Mouse (Mus musculus) hindbrain, embryonic 15.5 days (tissue): Measurements from ENCODE around the gene Gsg1l. TPM values are rescaled to one million over a fixed set of nuclear protein-coding genes. Genes with fewer than 3 reads are reported as not detected.
A peak's percentile ranks its signal among the peaks of the same experiment; 100 is the strongest.

Experiments used
- ATAC-seq: fragments of 200-750 bp; cut with Nextera tagmentation; 2 replicates; pipeline ENCODE4 v1.8.0; 2017; ENCODE audit warnings: low read depth, moderate number of reproducible peaks, moderate TSS enrichment; ENCODE audit not compliant: low FRiP score
- H3K27ac ChIP-seq: fragments of 300-500 bp; sonication (generic); replicated peaks from 2 replicates; pipeline ENCODE4 v1.5.1; 2015; ENCODE audit warnings: mild to moderate bottlenecking, inconsistent platforms
- H3K27me3 ChIP-seq: fragments of 300-500 bp; sonication (generic); 2 replicates; pipeline ENCODE4 v1.6.1; 2015; ENCODE audit warnings: control low read depth, inconsistent platforms
- H3K36me3 ChIP-seq: fragments of 300-500 bp; sonication (generic); 2 replicates; pipeline ENCODE4 v1.6.1; 2015; ENCODE audit warnings: control low read depth, inconsistent platforms
- H3K4me1 ChIP-seq: fragments of 300-500 bp; sonication (generic); replicated peaks from 2 replicates; pipeline ENCODE4 v1.6.1; 2015; ENCODE audit warnings: control low read depth, inconsistent platforms
- H3K4me2 ChIP-seq: fragments of 300-500 bp; sonication (generic); 2 replicates; pipeline ENCODE4 v1.6.1; 2015; ENCODE audit warnings: moderate library complexity, mild to moderate bottlenecking, inconsistent platforms
- H3K4me3 ChIP-seq: fragments of 300-500 bp; sonication (generic); 2 replicates; pipeline ENCODE4 v1.5.1; 2015; ENCODE audit warnings: mild to moderate bottlenecking, inconsistent platforms
- H3K9ac ChIP-seq: fragments of 300-500 bp; sonication (generic); 2 replicates; pipeline ENCODE4 v1.6.1; 2015; ENCODE audit warnings: inconsistent platforms
- H3K9me3 ChIP-seq: fragments of 300-500 bp; sonication (generic); 2 replicates; pipeline ENCODE4 v1.6.1; 2016; ENCODE audit warnings: control low read depth, inconsistent platforms
- WGBS: fragments of 180-500 bp; shearing (Covaris S2); methylation state at CpG from one replicate; pipeline ENCODE4 v1.1.7; 2015; 5-methylcytosine and 5-hydroxymethylcytosine counted together
- polyA plus RNA-seq: library from polyadenylated mRNA; unstranded; fragments of >200 nt; fragmentation: Nextera tagmentation; extraction: Ambion mirVana; gene quantifications from 2 replicates; pipeline ENCODE4 v1.2.1, GENCODE M21; 2015

Gene Gsg1l
- polyA plus RNA-seq, 1 experiment from 2014 or later = 18.4 TPM

GRCm38 (mm10) chr7:125972174-125972672, 110.0 kb downstream of the Gsg1l start:
- H3K4me3 ChIP-seq = no peak overlapping the region
- no peak for ATAC-seq
- H3K27ac ChIP-seq = no peak overlapping the region
- peaks cover 14% of the 10 kb centered on the region for H3K4me1 ChIP-seq
- 51% methylated on average over 7 of the region's 7 CpGs for WGBS
- H3K9me3 ChIP-seq = no peaks in the 10 kb centered on the region
- H3K27me3 ChIP-seq = no peaks in the 10 kb centered on the region
- H3K36me3 ChIP-seq = no peaks in the 10 kb centered on the region
- no peak overlapping the region for H3K9ac ChIP-seq
- H3K4me2 ChIP-seq = no peak overlapping the region

- no peak overlapping the region for H3K9ac ChIP-seq
- H3K9me3 ChIP-seq = no peaks in the 10 kb centered on the region
- no peak overlapping the region for H3K4me3 ChIP-seq
- no peaks in the 10 kb centered on the region for H3K36me3 ChIP-seq
- ATAC-seq = no peak
- 77% methylated on average over 3 of the region's 3 CpGs for WGBS
- peaks cover 30% of the 10 kb centered on the region for H3K4me1 ChIP-seq
- no peak overlapping the region for H3K27ac ChIP-seq
- H3K4me2 ChIP-seq = no peak overlapping the region
- H3K27me3 ChIP-seq = no peaks in the 10 kb centered on the region
Observed at GRCm38 (mm10) chr7:125969076-125969475, 113.1 kb downstream of the Gsg1l start.

GRCm38 (mm10) chr7:125966402-125967261, 115.6 kb downstream of the Gsg1l start:
- Histone ChIP-seq H3K4me1 (peaks cover 16% of the 10 kb centered on the region), H3K27me3 (no peaks in the 10 kb centered on the region), H3K36me3 (no peaks in the 10 kb centered on the region), H3K4me2 (no peak overlapping the region), H3K9me3 (no peaks in the 10 kb centered on the region), H3K9ac (no peak overlapping the region), H3K27ac (0 out of 2 replicates have a peak overlapping the region, but pooled peaks have one; percentile 16), H3K4me3 (no peak overlapping the region)
- ATAC-seq = peak; percentile 34; the same call in 1 of the 2 replicates
- WGBS = 38% methylated on average over 16 of the region's 16 CpGs

GRCm38 (mm10) chr7:125964087-125964607, 118.1 kb downstream of the Gsg1l start:
- no peak overlapping the region for H3K27ac ChIP-seq
- H3K4me3 ChIP-seq = no peak overlapping the region
- WGBS = 63% methylated on average over 8 of the region's 8 CpGs
- H3K36me3 ChIP-seq = no peaks in the 10 kb centered on the region
- no peak overlapping the region for H3K9ac ChIP-seq
- ATAC-seq = no peak
- H3K4me2 ChIP-seq = no peak overlapping the region
- H3K27me3 ChIP-seq = no peaks in the 10 kb centered on the region
- H3K9me3 ChIP-seq = no peaks in the 10 kb centered on the region
- H3K4me1 ChIP-seq = peaks cover 15% of the 10 kb centered on the region

GRCm38 (mm10) chr7:125959294-125960048, 122.7 kb downstream of the Gsg1l start:
- Histone ChIP-seq H3K27me3 (no peaks in the 10 kb centered on the region), H3K36me3 (no peaks in the 10 kb centered on the region), H3K4me3 (no peak overlapping the region), H3K9me3 (no peaks in the 10 kb centered on the region), H3K9ac (no peak overlapping the region), H3K4me2 (no peak overlapping the region), H3K27ac (no peak overlapping the region), H3K4me1 (peaks cover 16% of the 10 kb centered on the region)
- WGBS = 60% methylated on average over 16 of the region's 18 CpGs
- no peak for ATAC-seq

- no peak overlapping the region for H3K4me2 ChIP-seq
- H3K9me3 ChIP-seq = no peaks in the 10 kb centered on the region
- H3K36me3 ChIP-seq = no peaks in the 10 kb centered on the region
- H3K4me3 ChIP-seq = no peak overlapping the region
- ATAC-seq = no peak
- WGBS = 93% methylated on average over 5 of the region's 5 CpGs
- no peak overlapping the region for H3K27ac ChIP-seq
- H3K9ac ChIP-seq = no peak overlapping the region
- peaks cover 22% of the 10 kb centered on the region for H3K4me1 ChIP-seq
- no peaks in the 10 kb centered on the region for H3K27me3 ChIP-seq
Observed at GRCm38 (mm10) chr7:125958856-125959255, 123.4 kb downstream of the Gsg1l start.

GRCm38 (mm10) chr7:125954994-125955393, 127.2 kb downstream of the Gsg1l start:
- no peaks in the 10 kb centered on the region for H3K36me3 ChIP-seq
- H3K27me3 ChIP-seq = no peaks in the 10 kb centered on the region
- no peaks in the 10 kb centered on the region for H3K9me3 ChIP-seq
- WGBS = 38% methylated on average over 5 of the region's 5 CpGs
- H3K4me3 ChIP-seq = no peak overlapping the region
- peaks cover 26% of the 10 kb centered on the region for H3K4me1 ChIP-seq
- H3K9ac ChIP-seq = no peak overlapping the region
- peak overlapping the region; percentile 22; the same call in 1 of the 2 replicates for H3K27ac ChIP-seq
- no peak for ATAC-seq
- no peak overlapping the region for H3K4me2 ChIP-seq

GRCm38 (mm10) chr7:125954356-125954878, 127.8 kb downstream of the Gsg1l start:
- H3K4me2 ChIP-seq = no peak overlapping the region
- no peak overlapping the region for H3K4me3 ChIP-seq
- peaks cover 26% of the 10 kb centered on the region for H3K4me1 ChIP-seq
- H3K27me3 ChIP-seq = no peaks in the 10 kb centered on the region
- no peak overlapping the region for H3K9ac ChIP-seq
- peak overlapping the region; percentile 22; the same call in 1 of the 2 replicates for H3K27ac ChIP-seq
- 37% methylated on average over 3 of the region's 3 CpGs for WGBS
- no peaks in the 10 kb centered on the region for H3K9me3 ChIP-seq
- no peaks in the 10 kb centered on the region for H3K36me3 ChIP-seq
- ATAC-seq = no peak

- Histone ChIP-seq H3K4me3 (no peak overlapping the region), H3K36me3 (no peaks in the 10 kb centered on the region), H3K4me2 (no peak overlapping the region), H3K4me1 (peaks cover 26% of the 10 kb centered on the region), H3K9ac (no peak overlapping the region), H3K27me3 (no peaks in the 10 kb centered on the region), H3K9me3 (no peaks in the 10 kb centered on the region), H3K27ac (no peak overlapping the region)
- ATAC-seq = no peak
- 55% methylated on average over 6 of the region's 6 CpGs for WGBS
Observed at GRCm38 (mm10) chr7:125953844-125954243, 128.4 kb downstream of the Gsg1l start.

GRCm38 (mm10) chr7:125951911-125952310, 130.3 kb downstream of the Gsg1l start:
- H3K27me3 ChIP-seq = no peaks in the 10 kb centered on the region
- no peak overlapping the region for H3K4me2 ChIP-seq
- H3K9me3 ChIP-seq = no peaks in the 10 kb centered on the region
- H3K36me3 ChIP-seq = no peaks in the 10 kb centered on the region
- no peak for ATAC-seq
- WGBS = 74% methylated on average over 7 of the region's 7 CpGs
- H3K27ac ChIP-seq = no peak overlapping the region
- no peak overlapping the region for H3K4me3 ChIP-seq
- no peak overlapping the region for H3K9ac ChIP-seq
- peaks cover 30% of the 10 kb centered on the region for H3K4me1 ChIP-seq

- Histone ChIP-seq H3K9ac (no peak overlapping the region), H3K4me1 (peaks cover 9% of the 10 kb centered on the region)
Observed at GRCm38 (mm10) chr7:125948973-125949372, 133.2 kb downstream of the Gsg1l start.

More at GRCm38 (mm10) chr7:125948973-125949372, 133.2 kb downstream of the Gsg1l start:
- Histone ChIP-seq H3K36me3 (no peaks in the 10 kb centered on the region), H3K9me3 (no peaks in the 10 kb centered on the region), H3K4me3 (no peak overlapping the region), H3K27ac (no peak overlapping the region), H3K27me3 (no peaks in the 10 kb centered on the region), H3K4me2 (no peak overlapping the region)
- no peak for ATAC-seq
- WGBS = 62% methylated on average over 4 of the region's 4 CpGs
